Mouse (Mus musculus) urinary bladder, postnatal 4 days (tissue): ENCODE measurements around the gene Anxa5.
A peak's percentile ranks its signal among the peaks of the same experiment; 100 is the strongest.

Experiments used
- DNase-seq, 2 experiments: peaks; one replicate each; pipeline ENCODE4 v3.0.0; 2021 to 2022; ENCODE audit warnings: low spot score in 2 of 2

Anxa5 gene

DNA sequence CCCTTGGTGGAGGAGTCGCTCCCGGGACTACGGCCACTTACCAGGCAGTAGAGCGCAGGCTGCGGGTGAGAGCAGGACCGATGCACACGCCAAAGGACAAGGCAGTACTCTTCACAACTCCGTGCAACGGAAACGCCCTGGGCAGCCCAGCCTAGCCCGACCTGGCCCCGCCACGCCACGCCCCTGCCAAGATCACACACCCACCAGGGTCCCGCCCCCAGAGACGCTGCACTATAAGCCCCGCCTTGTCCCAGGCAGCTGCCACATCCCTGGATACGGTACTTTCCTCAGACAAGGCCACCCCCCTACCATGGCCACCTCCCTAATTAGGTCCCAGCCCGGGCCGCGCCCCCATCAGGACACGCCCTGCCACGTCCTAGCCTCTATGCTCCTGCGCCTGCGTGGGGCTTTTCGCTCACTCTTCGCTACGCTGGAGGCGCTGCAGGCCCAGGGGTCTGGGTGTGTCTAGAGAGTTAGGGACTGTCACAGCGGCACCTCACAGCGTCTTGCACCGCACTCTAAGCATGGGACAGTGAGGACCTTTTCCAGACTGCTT lies at the start of gene Anxa5, which contains the start of gene 1810062G17Rik:
Gene Anxa5, minus strand, starts transcription at position 363 of the 556 bp plus-strand sequence.
Gene 1810062G17Rik, plus strand, starts transcription at position 406 of the 556 bp plus-strand sequence.
- peak; percentile 98 to 99 for DNase-seq

DNA sequence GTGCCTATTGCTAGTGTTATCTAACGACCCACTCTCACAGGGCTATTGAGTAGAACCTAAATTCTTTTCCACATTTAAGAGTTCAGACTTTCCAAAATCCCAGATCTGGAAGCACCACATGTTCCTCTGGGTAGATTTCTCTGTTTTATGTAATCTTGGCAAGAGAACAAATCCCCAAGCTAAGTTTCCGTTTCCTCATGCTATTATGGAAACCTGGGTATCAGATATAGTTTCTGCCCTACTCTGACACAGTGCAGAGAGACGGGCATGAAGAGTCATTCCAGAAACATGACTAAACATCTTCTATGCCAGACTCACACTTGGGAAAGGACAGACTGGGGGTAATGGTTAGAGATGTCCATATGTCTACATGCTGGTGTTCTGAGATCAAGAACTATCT lies 48.8 kb upstream of the Anxa5 start:
- no peak for DNase-seq

DNA sequence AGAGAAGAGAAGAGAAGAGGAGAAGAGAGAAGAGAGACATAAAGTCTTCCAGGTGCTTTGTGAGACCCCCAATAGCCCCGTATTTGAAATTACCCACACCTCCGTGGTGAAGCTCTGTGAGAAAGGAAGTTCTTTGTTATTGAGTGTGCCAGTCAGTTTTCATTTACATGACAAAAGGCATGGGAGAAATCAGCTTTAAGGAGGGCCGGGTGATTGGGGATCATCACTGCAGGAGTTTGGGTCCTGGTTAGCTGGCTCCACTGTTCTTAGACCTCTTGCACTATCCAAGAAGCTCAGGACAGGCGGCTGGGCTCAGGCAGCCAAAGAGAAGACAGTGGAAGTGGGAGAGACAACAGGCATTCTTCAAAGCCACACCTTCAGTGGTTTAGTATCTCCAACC lies 46.4 kb upstream of the Anxa5 start:
- no peak for DNase-seq

DNA sequence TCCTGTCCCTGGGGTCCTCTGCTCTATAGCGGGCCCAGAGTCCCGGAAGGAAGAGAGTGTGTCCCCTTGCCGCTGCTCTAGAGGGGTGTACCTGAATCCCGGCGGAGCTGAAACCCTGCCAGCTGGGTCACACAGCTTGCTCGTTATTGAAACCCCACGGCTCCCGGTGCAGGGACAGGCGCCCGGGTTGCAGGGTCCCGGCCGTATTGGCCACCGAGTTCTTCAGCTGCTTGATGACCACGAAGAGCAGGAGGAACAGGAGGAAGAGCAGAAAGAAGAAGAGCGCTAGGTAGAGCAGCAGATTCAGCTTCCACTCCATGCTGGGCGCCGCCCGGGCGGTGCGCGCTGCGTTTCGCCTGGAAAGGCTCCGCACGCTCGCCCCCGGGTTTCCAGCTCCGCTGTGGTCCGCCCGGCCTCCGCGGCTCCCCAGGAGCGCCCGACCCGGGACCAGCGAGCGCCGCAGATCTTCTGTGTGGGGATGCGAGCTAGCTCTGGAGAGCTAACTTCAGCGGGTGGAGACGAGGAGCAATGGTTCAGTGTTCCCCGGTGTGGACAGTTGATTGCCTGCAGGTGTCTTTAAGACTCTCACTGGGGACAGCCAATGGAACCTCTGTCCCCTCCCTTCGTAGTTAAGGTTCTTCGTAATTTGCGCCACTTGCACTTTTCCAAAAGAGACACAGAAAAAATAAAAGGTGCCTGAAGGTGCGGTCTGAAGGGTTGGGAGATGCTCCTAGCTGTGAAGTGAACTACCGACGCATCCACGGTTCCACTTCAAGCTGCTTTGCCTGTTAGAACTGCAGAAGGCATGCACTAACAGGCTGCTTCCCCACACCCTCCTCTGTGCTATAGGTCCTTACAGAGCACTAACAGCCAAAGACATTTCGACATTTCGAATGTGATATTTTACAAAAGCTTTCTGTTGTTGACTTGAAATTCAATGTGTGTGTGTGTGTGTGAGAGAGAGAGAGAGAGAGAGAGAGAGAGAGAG lies 45.7 kb upstream of the Anxa5 start, which contains the start of gene Gm11549:
Gene Gm11549, minus strand, starts transcription at position 741 of the 988 bp plus-strand sequence.
- no peak for DNase-seq

DNA sequence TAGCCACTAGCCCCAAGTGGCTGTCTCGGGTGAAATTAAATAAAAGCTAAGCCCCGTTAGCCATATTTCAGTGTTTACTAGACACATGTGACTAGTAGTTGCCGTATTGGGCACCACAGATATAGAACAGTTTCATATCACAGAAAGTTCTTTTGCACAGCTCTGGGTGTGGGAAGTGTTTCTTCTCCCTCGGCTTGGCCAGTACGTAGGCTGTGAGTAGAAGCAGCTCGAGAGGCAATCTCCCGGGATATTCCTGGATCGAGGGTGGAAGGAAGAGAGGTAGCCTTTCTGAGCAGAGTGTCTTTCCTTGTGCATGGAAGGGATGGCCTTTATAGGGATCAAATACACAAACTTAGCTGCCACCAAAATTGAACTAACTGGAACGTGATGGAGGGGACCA lies 40.5 kb upstream of the Anxa5 start:
- DNase-seq: no peak

DNA sequence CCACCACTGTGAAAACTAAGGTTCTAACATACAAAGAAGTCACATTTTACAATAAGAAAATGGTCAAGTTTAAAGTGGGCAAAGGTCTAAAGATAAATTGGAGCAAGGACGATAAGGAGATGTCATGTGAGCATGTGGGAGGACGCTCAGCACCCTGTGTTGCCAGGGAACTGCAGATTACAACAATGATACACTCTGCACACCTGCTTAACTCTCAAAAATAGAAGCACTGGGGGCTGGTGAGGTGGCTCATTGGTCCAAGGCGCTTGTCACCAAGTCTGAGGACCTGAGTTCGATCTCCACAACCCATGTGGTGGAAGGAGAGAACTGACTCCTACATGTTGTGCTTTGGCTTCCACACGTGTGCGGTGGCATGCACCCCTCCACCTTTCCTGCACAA lies 35.8 kb upstream of the Anxa5 start:
- DNase-seq: no peak

DNA sequence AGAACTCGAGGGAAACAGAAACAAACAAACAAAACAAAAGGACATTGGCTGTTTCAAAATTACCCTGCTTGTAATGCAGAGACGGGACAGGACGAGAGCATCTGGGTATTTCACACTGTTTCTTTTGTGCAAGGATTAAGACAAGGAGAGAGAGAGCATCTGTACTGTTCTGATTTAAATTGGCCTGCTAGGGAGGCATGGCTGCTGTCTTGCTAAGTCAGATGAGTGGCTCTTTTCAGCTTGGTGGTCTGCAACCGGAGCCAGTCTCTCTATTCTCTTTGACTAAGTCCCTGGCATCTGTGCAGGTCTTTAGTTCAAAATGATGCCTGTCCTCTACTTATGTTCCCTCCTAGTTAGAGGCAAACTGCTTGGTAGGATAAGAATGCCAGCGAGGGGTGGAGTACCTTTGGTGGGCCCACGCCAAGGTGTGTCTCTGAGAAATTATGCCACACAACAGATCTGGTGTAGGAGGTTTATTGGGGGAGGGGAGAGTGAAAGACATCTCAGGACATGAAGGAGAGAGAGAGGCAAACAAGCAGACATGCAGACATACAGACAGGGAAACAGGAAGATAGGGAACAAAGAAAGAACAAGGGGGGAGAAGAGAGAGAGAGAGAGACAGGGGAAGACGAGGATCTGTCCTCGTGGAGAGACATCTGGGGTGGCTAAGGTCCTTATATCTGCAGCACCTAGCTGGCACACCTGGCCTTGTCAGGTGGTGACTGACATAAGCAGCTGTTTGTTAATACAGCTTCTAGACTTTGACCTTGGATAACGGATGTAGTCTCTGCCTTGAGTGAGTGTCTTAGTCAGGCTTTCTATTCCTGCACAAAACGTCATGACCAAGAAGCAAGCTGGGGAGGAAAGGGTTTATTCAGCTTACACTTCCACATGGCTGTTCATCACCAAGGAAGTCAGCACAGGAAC lies 30.4 kb upstream of the Anxa5 start:
- DNase-seq: no peak

DNA sequence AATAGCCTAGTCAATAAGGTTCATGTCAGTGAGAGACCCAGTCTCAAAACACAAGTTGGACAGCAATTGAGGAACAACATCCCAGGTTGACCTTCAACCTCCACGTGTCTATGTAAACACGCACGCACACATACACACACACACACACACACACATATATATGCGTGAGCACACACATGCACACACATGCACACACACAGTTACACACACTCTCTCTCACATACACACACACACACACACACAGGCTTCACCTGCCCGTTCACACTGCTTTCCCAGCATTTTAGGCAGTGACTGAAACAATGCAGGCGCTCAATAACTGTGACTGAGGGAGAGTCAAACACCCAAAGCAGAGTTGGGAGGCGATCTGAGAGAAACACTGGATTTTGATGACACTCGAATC lies 29.6 kb upstream of the Anxa5 start:
- DNase-seq: no peak

DNA sequence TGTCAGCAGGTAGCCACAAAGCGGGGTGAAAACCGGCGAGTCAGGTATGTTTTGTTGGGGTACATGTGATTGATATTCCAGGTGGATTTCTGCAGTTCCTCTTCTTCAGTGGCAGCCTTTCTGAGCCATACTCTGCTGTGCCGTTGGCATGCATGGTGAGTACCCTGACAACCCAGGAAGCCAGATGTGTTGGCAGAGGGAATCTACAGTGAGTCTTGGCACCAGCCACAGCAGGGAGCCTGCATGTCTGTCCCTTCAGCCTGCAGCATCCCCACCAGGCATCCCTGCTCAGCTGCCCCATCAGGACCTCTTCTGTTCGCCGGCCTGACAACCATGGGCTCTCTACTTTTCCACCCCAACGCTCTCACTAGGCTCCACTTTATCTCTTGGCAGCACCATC lies 25.9 kb upstream of the Anxa5 start:
- no peak for DNase-seq

DNA sequence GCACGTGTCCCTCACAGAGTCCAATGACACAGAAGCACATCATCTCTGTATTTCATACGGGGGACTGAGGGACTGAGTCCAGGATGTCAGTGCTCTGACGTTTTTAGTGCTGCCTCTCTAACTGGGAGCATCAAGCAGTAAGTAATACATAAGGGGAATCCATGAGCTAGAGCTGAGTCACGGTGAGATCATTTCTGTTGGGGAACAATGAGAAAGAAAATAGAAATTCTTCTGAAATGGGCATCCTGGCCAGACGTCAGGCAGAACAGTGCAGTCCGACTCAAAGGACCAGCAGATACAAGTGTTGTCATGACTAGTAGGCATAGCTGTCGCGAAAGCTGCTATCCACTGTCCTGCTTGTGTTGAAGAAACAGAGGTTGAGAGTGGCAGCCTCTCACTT lies 25.3 kb upstream of the Anxa5 start:
- DNase-seq: no peak

DNA sequence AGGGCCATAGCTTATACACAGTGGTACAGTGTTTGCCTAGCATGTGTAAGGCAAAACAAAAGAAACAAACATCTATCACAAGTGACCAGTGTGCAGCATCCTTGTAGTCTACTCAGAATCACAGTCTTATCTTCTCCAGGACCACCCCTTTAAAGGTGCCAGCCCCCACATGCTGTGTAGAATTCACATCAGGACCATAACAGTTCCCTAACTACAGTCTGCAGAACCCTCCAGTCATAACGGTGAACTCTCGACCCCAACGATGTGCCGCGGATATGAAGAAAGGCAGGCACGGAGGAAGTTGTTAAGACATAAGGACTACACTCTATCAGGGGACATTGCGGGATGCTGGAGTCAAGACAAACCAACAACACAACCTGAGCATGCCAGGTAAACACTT lies 23.7 kb upstream of the Anxa5 start:
- peak in 1 of 2 experiments; percentile 51 for DNase-seq

DNA sequence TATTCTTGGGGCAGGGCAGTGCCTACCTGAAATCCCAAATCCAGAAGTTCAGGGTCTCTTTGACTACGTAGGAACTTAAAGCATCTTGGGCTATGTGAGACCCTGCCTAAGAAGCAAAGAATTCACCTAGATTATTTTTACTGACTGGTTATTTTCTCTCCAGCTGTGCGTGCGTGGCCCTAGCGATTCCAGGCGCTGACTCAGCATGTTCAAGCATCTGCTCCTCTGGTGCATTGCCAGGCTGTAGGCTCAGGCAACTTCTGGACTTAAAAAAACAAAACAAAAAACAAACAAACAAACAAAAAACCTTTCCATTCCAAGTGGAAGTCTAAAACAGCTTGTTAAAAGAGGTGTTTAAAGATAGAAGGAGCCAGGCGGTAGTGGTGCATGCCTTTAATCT lies 22.5 kb upstream of the Anxa5 start:
- DNase-seq: no peak

DNA sequence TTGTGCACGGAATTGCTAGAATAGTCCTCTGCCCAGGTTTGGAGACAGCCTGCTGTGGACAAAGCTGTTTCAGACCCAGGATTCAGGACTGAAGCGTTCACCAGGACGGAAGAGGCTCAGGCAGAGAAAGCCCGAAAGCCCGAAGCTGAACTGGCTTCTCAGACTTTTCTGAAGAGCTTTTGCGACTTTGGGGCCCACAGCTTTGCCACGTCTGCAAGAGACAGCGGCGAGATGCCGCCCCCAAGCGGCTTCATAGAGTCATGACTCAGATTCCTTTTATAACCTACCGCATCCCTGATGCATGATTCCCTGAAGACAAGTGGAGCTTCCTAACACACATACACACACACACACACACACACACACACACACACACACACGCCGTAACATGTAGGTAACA lies 21.1 kb upstream of the Anxa5 start:
- peak; percentile 65 to 80 for DNase-seq

DNA sequence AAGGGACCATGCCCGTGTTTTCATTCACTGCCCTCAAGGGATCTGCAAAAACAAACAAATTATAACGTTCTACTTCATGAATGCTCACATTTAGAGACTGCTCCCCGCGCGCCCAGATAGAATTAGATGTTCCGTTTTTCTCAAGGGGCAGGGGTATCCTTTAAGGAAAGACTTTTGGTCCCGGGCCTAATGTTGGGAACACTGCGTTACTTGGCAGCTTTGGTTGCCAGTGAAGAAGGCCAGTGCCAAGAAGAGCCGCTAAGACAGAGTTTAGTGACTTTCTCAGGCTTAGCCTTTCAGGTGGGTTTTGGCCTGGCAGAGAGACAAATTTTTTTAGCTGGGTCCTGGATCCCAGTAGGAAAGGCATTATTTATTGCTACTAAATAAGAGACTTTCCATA lies 20.6 kb upstream of the Anxa5 start:
- peak in 1 of 2 experiments; percentile 29 for DNase-seq

DNA sequence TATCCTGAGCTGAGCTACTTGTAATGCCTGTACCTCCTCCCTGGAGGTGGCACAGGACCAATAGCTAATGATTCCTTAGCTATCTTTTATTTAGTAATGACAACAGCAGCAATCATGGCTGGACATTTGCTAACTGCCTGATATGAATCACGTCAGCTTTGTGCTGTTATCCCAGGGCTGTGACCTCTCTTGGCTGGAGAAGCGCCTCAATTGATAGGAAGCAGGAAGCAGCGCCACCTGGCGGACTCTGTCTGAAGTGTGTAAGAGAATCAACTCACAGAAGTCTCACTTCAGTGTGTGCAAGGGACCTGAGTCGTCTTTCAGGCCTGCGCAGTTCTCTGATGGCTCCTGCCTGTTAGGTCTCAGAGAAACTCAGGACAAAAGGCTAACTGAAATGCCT lies 19.7 kb upstream of the Anxa5 start:
- peak; percentile 76 to 92 for DNase-seq

DNA sequence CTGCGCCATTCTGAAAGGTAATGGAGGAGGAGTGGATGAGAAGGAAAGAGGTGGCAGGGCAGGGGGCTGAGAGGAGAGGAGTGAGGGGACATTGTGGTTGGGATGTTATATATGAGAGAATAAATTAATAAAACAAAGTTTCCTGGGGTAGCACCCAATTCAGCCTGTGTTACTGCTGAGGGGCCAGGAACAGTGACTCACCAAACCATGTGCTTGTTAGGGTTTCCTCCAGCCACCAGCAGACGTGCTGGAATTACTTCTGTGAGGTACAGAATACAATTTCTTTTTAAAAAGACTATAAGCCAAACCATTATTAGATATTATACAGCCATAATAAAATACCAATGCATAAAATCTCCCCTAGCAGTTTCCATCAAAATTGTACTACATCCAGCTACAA lies 18.9 kb upstream of the Anxa5 start:
- no peak for DNase-seq

DNA sequence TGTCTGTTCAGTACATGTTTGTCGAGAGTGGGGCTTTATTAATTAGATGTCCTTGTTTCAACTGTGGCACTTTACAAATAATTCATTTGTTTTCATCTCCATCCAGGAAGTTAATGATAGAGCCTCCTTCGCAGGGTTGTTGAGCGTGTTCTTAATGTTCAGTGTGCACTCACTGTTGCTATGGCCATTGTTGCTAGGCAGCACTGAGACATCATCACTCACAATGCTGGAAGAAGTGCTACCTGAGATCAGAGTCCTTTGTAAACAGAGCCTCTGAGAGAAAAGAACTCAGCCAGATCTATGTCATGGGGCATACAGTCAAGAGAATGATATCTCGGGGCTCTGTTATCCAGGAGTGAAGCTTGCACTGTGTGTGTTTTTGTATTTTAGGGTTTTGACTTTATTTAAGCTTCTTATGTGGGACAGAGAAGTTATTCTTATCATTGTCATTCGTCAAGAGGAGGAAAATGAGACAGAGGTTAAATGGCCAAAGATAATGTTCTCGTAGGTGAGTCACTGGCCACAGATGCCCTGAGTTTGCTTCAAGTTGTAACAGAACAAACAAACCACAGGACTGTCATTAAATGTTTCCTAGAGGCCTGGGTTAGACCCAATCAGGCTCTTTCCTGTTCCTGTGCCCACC lies 18.1 kb upstream of the Anxa5 start:
- DNase-seq: no peak

DNA sequence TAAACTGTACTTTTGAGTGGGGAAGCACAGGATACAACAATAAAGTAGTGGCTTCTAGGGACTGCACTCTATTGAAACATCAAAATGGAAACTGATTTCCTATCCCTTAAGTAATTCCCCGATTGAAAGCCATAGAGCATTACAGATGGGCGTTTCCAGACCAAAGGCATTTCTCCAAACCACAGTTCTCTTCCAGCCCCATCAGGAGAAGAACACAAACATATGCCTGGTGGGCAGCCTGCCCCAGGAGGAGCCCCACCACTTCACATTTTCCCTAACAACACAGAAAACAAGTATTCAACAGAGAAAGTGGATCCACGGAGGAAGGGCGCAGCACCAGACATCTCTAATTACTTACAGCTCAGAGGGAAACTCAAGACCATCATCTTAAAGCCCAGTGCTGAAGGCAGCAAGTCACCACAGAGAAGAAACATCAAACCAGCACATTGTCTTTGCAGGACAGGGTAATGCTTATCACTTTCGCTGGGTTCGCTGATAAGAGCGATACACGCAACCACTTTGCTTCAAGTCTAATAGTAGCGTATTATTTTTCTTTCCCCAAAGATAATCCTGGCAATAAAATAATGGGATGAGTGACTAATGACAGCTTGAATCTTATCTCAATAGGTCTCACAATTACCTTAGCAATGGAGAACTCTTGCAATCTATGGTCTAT lies 17.2 kb upstream of the Anxa5 start:
- no peak for DNase-seq

DNA sequence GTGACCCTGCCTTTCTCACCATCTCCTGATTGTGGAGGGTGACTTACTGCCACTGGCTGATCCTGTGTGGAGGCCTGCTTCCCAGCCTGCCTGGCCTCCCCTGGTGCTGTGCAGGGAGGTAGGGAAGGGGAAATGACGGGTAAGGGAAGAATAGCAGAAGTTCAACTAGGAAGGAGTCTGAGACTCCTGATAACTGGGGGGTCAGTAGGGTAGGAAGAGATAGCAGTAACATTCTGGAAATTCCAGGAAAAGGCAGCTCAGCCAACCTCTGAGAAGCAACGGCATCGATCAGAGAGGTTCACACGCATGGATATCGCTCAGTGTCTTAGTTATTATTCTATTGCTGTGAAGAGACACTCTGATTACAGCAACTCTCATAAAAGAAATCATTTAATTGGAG lies 15.8 kb upstream of the Anxa5 start:
- DNase-seq: no peak

DNA sequence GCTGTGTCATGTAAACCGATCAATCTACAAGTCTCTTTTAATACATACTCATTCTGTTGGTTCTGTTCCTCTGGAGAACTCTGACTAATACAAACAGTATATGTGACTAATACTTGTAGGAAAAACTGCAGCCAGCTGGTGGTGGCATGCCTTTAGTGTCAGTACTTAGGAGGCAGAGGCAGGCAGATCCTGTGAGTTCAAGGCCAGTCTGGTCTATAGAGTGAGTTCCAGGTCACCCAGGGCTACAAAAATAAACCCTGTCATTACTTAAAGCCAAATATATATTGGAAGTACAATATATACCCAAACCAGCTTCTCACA lies 13.9 kb upstream of the Anxa5 start:
- DNase-seq: no peak
